Mouse (Mus musculus) heart, embryonic 13.5 days (tissue): ENCODE data around the gene Cenpc1. TPM values are rescaled to one million over a fixed set of nuclear protein-coding genes. Genes with fewer than 3 reads are reported as not detected.

Experiments used
- ATAC-seq: fragments of 200-750 bp; cut with Nextera tagmentation; 2 replicates; pipeline ENCODE4 v1.8.0; 2017; ENCODE audit warnings: moderate TSS enrichment; ENCODE audit not compliant: insufficient number of reproducible peaks, low FRiP score, low TSS enrichment; ENCODE audit errors: extremely low read depth
- H3K27ac ChIP-seq: fragments of 300-500 bp; sonication (generic); replicated peaks from 2 replicates; pipeline ENCODE4 v1.5.1; 2015; ENCODE audit warnings: moderate library complexity, mild to moderate bottlenecking, inconsistent platforms
- H3K27me3 ChIP-seq: fragments of 300-500 bp; sonication (generic); replicated peaks from 2 replicates; pipeline ENCODE4 v1.6.1; 2015; ENCODE audit warnings: mild to moderate bottlenecking, inconsistent platforms
- H3K36me3 ChIP-seq: fragments of 300-500 bp; sonication (generic); 2 replicates; pipeline ENCODE4 v1.6.1; 2015; ENCODE audit warnings: mild to moderate bottlenecking, inconsistent platforms
- H3K4me1 ChIP-seq: fragments of 300-500 bp; sonication (generic); 2 replicates; pipeline ENCODE4 v1.6.1; 2015; ENCODE audit warnings: inconsistent platforms
- H3K4me2 ChIP-seq: fragments of 300-500 bp; sonication (generic); 2 replicates; pipeline ENCODE4 v1.6.1; 2015; ENCODE audit warnings: inconsistent platforms, mild to moderate bottlenecking, moderate library complexity
- H3K4me3 ChIP-seq: fragments of 300-500 bp; sonication (generic); 2 replicates; pipeline ENCODE4 v1.5.1; 2015; ENCODE audit warnings: moderate library complexity, mild to moderate bottlenecking, inconsistent platforms
- H3K9ac ChIP-seq: fragments of 300-500 bp; sonication (generic); 2 replicates; pipeline ENCODE4 v1.6.1; 2015; ENCODE audit warnings: inconsistent platforms, mild to moderate bottlenecking, moderate library complexity
- H3K9me3 ChIP-seq: fragments of 300-500 bp; sonication (generic); 2 replicates; pipeline ENCODE4 v1.6.1; 2016; ENCODE audit warnings: inconsistent platforms
- WGBS: fragments of 180-500 bp; shearing (Covaris S2); methylation state at CpG from one replicate; pipeline ENCODE4 v1.1.7; 2015; ENCODE audit warnings: mixed read lengths; 5-methylcytosine and 5-hydroxymethylcytosine counted together
- polyA plus RNA-seq: library from polyadenylated mRNA; unstranded; fragments of >200 nt; fragmentation: Nextera tagmentation; extraction: Ambion mirVana; gene quantifications from 2 replicates; pipeline ENCODE4 v1.2.1, GENCODE M21; 2015

Gene Cenpc1
- 22.5 and 24.3 TPM in 2 replicates for polyA plus RNA-seq

DNA sequence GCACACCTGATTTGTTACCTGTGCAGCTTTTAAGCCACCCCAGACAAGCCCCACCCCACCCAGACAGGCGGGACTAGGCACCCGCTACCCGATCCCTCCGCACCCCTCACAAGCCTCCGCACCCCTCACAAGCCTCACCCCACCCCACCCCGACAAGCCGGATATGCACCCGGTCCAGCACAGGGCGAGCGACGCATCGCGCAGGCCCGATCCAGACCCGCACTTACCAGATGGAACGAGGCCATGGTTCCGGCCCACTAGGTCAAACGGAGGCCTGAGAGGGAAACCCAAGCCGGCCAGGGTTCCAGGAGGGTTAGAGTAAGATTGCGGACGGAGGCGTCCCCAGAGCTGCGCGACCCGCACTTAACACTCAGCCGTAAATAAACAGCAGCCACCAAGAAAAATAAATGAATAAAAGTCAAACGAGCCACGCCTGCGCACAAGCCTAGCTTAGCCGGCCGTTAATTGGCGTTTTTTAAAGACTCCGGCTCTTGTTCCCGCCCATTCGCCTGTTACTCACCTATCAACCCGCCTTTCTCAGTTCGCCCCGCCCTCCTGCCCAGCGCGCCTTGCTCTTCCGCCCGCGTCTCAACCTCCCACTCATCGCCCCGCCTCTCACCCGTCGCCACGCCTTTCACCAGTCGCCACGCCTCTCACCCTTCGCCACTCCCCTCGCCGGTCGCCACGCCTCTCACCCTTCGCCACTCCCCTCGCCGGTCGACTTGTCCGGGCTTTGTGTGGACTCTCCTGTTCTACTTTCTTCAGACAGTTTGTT lies at the start of gene Cenpc1:
Gene Cenpc1, minus strand, starts transcription at position 483 of the 775 bp plus-strand sequence.
- H3K27ac ChIP-seq: peak within 1 kb of the TSS; percentile 91
- ATAC-seq: peak; percentile 99
- H3K27me3 ChIP-seq: no peaks in the 10 kb centered on the region
- H3K9ac ChIP-seq: peak within 1 kb of the TSS; percentile 94
- peaks cover 24% of the 10 kb centered on the region for H3K4me1 ChIP-seq
- under 1% methylated on average over 59 of the region's 60 CpGs for WGBS
- peak within 1 kb of the TSS; percentile 91 for H3K4me3 ChIP-seq
- no peaks in the 10 kb centered on the region for H3K36me3 ChIP-seq
- peak within 1 kb of the TSS; percentile 89 for H3K4me2 ChIP-seq
- no peaks in the 10 kb centered on the region for H3K9me3 ChIP-seq

DNA sequence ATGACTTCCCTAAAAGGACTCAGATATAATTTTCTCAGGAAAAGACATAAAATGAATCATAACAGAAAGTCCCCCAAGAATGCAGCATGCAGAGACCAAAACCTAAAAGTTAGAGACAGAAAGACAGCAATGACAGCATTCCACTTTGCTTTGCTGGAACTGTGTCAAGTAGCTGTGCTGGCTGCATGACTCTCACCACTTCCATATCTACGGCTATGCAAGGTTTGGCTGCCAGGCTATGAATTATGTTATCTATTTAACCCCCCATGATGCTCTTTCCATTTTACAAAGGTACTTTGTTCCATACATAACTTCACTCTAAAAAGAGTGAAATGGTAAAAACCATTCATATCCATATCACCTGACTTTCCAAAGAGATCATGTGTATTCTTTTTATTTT lies 48.6 kb upstream of the Cenpc1 start:
- H3K9me3 ChIP-seq: no peaks in the 10 kb centered on the region
- 0 out of 2 replicates have a peak overlapping the region, but pooled peaks have one; percentile 8 for H3K9ac ChIP-seq
- H3K36me3 ChIP-seq: peaks cover 28% of the 10 kb centered on the region
- H3K4me3 ChIP-seq: no peak overlapping the region
- peaks cover 12% of the 10 kb centered on the region for H3K4me1 ChIP-seq
- H3K27ac ChIP-seq: peak overlapping the region; percentile 56
- H3K27me3 ChIP-seq: no peaks in the 10 kb centered on the region
- 36% methylated on average over 1 of the region's 1 CpGs for WGBS
- H3K4me2 ChIP-seq: 0 out of 2 replicates have a peak overlapping the region, but pooled peaks have one; percentile 18
- no peak for ATAC-seq

- Histone ChIP-seq H3K36me3 (peaks cover 27% of the 10 kb centered on the region), H3K27ac (0 out of 2 replicates have a peak overlapping the region, but pooled peaks have one; percentile 56), H3K4me3 (no peak overlapping the region), H3K4me2 (0 out of 2 replicates have a peak overlapping the region, but pooled peaks have one; percentile 18), H3K27me3 (no peaks in the 10 kb centered on the region), H3K4me1 (peaks cover 12% of the 10 kb centered on the region), H3K9ac (no peak overlapping the region), H3K9me3 (no peaks in the 10 kb centered on the region)
- WGBS: 41% methylated on average over 2 of the region's 2 CpGs
- no peak for ATAC-seq
Measured at GRCm38 (mm10) chr5:86113037-86113436, 47.7 kb upstream of the Cenpc1 start.

DNA sequence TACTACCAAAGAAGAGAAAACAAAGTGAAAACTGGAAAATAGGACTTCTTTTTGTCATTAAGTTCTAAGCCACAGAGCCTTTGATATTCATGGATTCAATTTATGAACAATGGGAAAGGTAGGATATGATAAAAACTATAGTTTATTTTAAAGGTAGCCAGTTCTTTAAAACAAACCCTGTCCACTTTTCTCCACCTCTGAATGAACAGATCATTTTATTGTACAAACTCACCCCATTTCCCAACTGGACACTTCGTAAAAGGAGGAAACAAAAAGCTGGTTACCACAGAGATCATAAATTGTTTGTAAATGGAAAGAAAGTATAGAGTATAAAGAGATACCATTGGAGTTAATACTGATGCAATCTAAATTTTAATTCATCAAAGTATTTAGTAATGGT lies 45.7 kb upstream of the Cenpc1 start:
- Histone ChIP-seq H3K9me3 (no peaks in the 10 kb centered on the region), H3K9ac (no peak overlapping the region), H3K27ac (no peak overlapping the region), H3K36me3 (peaks cover 35% of the 10 kb centered on the region), H3K27me3 (no peaks in the 10 kb centered on the region), H3K4me2 (no peak overlapping the region), H3K4me3 (no peak overlapping the region), H3K4me1 (peaks cover 12% of the 10 kb centered on the region)
- 86% methylated on average over 1 of the region's 1 CpGs for WGBS
- ATAC-seq: no peak

GRCm38 (mm10) chr5:86106610-86107009 lies 41.2 kb upstream of the Cenpc1 start:
- Histone ChIP-seq H3K27me3 (no peaks in the 10 kb centered on the region), H3K9me3 (no peaks in the 10 kb centered on the region), H3K4me3 (no peak overlapping the region), H3K4me1 (no peaks in the 10 kb centered on the region), H3K9ac (no peak overlapping the region), H3K27ac (no peak overlapping the region), H3K36me3 (peaks cover 32% of the 10 kb centered on the region), H3K4me2 (no peak overlapping the region)
- no peak for ATAC-seq
- WGBS: 81% methylated on average over 2 of the region's 2 CpGs

DNA sequence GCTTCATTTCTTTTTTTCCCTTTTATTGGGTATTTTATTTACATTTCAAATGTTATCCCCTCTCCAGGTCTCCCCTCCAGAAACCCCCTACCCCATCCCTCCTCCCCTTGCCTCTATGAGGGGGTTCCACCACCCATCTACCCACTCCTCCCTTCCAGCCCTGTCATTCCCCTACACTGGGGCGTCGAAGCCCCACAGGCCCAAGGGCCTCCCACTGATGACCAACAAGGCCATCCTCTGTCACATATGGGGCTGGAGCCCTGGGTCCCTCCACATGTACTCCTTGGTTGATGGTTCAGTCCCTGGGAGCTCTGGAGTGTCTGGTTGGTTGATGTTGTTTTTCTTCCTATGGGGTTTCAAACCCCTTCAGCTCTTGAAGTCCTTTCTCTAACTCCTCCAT lies 36.8 kb upstream of the Cenpc1 start:
- 88% methylated on average over 2 of the region's 2 CpGs for WGBS
- no peak overlapping the region for H3K4me2 ChIP-seq
- H3K27me3 ChIP-seq: no peaks in the 10 kb centered on the region
- H3K4me1 ChIP-seq: 0 out of 2 replicates have a peak, but pooled peaks cover 4% of the 10 kb centered on the region
- peaks cover 11% of the 10 kb centered on the region for H3K36me3 ChIP-seq
- no peak overlapping the region for H3K4me3 ChIP-seq
- H3K9me3 ChIP-seq: no peaks in the 10 kb centered on the region
- H3K27ac ChIP-seq: no peak overlapping the region
- H3K9ac ChIP-seq: no peak overlapping the region
- ATAC-seq: no peak

- 0 out of 2 replicates have a peak, but pooled peaks cover 4% of the 10 kb centered on the region for H3K4me1 ChIP-seq
- peaks cover 3% of the 10 kb centered on the region; the same call in 1 of the 2 replicates for H3K36me3 ChIP-seq
- H3K9me3 ChIP-seq: no peaks in the 10 kb centered on the region
- no peaks in the 10 kb centered on the region for H3K27me3 ChIP-seq
- 69% methylated on average over 3 of the region's 3 CpGs for WGBS
- no peak overlapping the region for H3K4me3 ChIP-seq
- H3K27ac ChIP-seq: no peak overlapping the region
- no peak overlapping the region for H3K4me2 ChIP-seq
- H3K9ac ChIP-seq: no peak overlapping the region
- ATAC-seq: no peak
Measured at GRCm38 (mm10) chr5:86100621-86101020, 35.2 kb upstream of the Cenpc1 start.

DNA sequence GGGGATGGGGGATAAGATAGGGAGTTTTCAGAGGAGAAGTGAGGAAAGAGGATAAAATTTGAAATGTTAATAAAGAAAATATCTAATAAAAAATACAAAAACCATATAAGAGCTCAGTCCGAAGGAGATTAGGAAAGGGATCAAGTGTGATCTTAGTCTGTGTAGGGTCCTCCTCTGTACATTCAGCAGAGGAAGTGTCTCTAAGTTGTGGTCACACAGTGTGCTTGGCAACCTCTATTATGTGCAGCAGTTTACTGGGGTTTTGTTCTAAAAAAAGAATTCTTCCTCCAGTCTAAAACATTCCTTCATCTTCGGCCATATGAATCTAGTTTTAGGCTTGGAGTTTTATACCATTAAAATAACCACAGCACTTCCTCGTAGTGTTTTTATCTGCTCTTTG lies 33.6 kb upstream of the Cenpc1 start:
- H3K4me3 ChIP-seq: no peak overlapping the region
- WGBS: 69% methylated on average over 3 of the region's 3 CpGs
- H3K36me3 ChIP-seq: no peaks in the 10 kb centered on the region
- no peaks in the 10 kb centered on the region for H3K27me3 ChIP-seq
- no peak overlapping the region for H3K4me2 ChIP-seq
- H3K9ac ChIP-seq: no peak overlapping the region
- no peak for ATAC-seq
- no peak overlapping the region for H3K27ac ChIP-seq
- H3K4me1 ChIP-seq: 0 out of 2 replicates have a peak, but pooled peaks cover 4% of the 10 kb centered on the region
- no peaks in the 10 kb centered on the region for H3K9me3 ChIP-seq

GRCm38 (mm10) chr5:86094754-86095153 lies 29.4 kb upstream of the Cenpc1 start:
- H3K9ac ChIP-seq: no peak overlapping the region
- no peak overlapping the region for H3K27ac ChIP-seq
- H3K36me3 ChIP-seq: no peaks in the 10 kb centered on the region
- H3K4me1 ChIP-seq: no peaks in the 10 kb centered on the region
- ATAC-seq: no peak
- no peaks in the 10 kb centered on the region for H3K27me3 ChIP-seq
- H3K9me3 ChIP-seq: no peaks in the 10 kb centered on the region
- no peak overlapping the region for H3K4me2 ChIP-seq
- no peak overlapping the region for H3K4me3 ChIP-seq
- 37% methylated on average over 9 of the region's 9 CpGs for WGBS

DNA sequence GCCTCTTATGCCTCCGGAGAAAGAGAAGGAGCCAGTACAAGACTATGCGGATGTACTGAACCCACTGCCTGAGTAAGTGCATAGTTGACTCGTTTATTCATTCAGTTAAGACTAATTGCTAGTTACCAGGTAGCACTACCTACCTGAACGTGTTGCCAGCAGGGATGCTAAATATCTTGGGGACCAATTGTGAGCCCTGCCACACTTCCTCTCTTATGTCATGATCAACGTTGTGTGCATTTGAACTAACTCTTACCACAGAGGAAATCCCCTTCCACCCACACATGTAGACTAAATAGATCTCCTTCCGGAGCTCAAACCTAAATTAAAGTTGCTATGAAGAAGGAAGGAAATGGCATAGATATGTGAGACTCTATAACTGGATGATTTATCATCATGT lies 21.4 kb upstream of the Cenpc1 start:
- Histone ChIP-seq H3K36me3 (no peaks in the 10 kb centered on the region), H3K4me2 (no peak overlapping the region), H3K27ac (no peak overlapping the region), H3K4me3 (no peak overlapping the region), H3K9ac (no peak overlapping the region), H3K4me1 (no peaks in the 10 kb centered on the region), H3K27me3 (no peaks in the 10 kb centered on the region), H3K9me3 (no peaks in the 10 kb centered on the region)
- ATAC-seq: no peak
- 72% methylated on average over 6 of the region's 6 CpGs for WGBS

- no peak for ATAC-seq
- no peaks in the 10 kb centered on the region for H3K9me3 ChIP-seq
- H3K36me3 ChIP-seq: no peaks in the 10 kb centered on the region
- no peaks in the 10 kb centered on the region for H3K27me3 ChIP-seq
- no peaks in the 10 kb centered on the region for H3K4me1 ChIP-seq
- no peak overlapping the region for H3K4me2 ChIP-seq
- H3K4me3 ChIP-seq: no peak overlapping the region
- no peak overlapping the region for H3K9ac ChIP-seq
- H3K27ac ChIP-seq: no peak overlapping the region
- 83% methylated on average over 7 of the region's 7 CpGs for WGBS
Measured at GRCm38 (mm10) chr5:86084979-86085378, 19.6 kb upstream of the Cenpc1 start.

DNA sequence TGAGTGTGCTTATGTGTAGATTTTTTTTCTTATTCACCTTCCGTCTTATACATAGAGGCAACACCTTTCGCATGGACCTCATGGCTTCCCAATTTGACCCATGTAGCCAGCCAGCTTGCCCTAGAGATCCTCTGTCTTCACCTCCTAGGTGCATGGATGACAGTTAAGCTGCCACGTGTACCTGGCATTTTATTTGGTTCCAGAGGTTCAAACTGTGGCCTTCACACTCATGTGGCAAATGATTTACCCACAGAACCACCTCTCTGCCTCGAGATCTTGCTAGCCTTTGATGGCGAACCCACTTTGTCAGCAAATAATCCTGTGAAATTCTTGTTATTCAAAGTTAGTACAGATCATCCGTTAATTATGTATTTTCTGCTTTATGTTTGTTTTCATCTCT lies 18.6 kb upstream of the Cenpc1 start:
- H3K4me1 ChIP-seq: no peaks in the 10 kb centered on the region
- H3K9ac ChIP-seq: no peak overlapping the region
- no peak overlapping the region for H3K4me3 ChIP-seq
- WGBS: 73% methylated on average over 6 of the region's 6 CpGs
- no peaks in the 10 kb centered on the region for H3K36me3 ChIP-seq
- no peak overlapping the region for H3K27ac ChIP-seq
- no peaks in the 10 kb centered on the region for H3K9me3 ChIP-seq
- no peak for ATAC-seq
- no peaks in the 10 kb centered on the region for H3K27me3 ChIP-seq
- H3K4me2 ChIP-seq: no peak overlapping the region
